In the genomic region with DNA sequence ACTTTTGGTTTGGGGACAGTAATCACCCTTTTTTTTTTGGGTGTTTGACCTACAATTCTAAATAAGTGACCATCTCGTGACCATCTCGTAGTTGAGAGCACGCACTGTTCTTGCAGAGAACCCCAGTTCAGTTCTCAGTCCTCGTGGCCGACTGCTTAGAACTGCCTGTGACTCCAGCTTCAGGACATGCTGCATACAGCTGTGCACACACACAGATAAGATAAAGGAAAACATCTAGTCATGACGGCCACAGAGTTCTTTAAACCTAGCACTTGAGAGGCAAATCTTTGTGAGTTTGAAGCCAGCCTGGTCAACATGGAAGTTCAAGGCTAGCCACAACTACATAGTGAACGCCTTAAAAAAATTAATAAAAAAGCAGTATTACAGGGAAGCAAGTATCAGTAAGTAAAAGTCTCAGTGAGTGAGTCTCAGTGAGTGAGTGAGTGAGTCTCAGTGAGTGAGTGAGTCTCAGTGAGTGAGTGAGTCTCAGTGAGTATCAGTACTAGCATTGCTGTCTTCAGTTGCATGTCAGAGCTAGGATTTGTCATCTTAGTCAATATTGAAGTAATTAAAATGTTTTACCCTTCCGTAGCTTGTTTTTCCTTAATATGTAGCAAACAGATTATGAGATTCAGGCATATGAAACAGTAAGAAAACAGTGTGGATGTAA, we compare ENCODE assay signal across 17 mouse cellular contexts.
A peak's percentile ranks its signal among the peaks of the same experiment; 100 is the strongest.
DNase-seq lines count a peak whose midpoint lies in the region; ATAC-seq lines count a peak whose summit lies in the region.
"Had no signal": no experiment of that assay in that cellular context is flagged by ENCODE, and none has a peak within 500 bp of the region (broad histone marks: within the 10 kb centered on the region; RNA-seq: fewer than 3 reads in every experiment).

No protein-coding gene starts in this region.

- WGBS in liver, embryonic 12.5 days (ENCODE audit: insufficient replicate concordance), result 40% methylated on average over 8 of the region's 8 CpGs
- 90% methylated on average over 8 of the region's 8 CpGs for WGBS in midbrain, embryonic 10.5 days

- no peak overlapping the region for H3K9ac ChIP-seq in liver, embryonic 12.5 days
- H3K9ac ChIP-seq: forebrain, embryonic 15.5 days; hindbrain, embryonic 12.5 days had no signal

- no peaks in the 10 kb centered on the region for H3K9me3 ChIP-seq in liver, embryonic 12.5 days (replicated peaks)
- H3K9me3 ChIP-seq in midbrain, embryonic 10.5 days (replicated peaks), result no peaks in the 10 kb centered on the region
- H3K9me3 ChIP-seq: forebrain, embryonic 15.5 days; hindbrain, embryonic 12.5 days had no signal

- ATAC-seq in liver, embryonic 12.5 days, result peak; percentile 91
- no peak for ATAC-seq in activated CD4-positive, CD25-positive, alpha-beta regulatory T cell, adult 4 months
- ATAC-seq: forebrain, embryonic 15.5 days; inflammation-experienced regulatory T-cells, adult 6 months had no signal

- no peaks in the 10 kb centered on the region for H3K36me3 ChIP-seq in liver, embryonic 12.5 days
- H3K36me3 ChIP-seq in midbrain, embryonic 10.5 days, result no peaks in the 10 kb centered on the region
- H3K36me3 ChIP-seq: forebrain, embryonic 15.5 days; hindbrain, embryonic 12.5 days had no signal

- H3K27me3 ChIP-seq in liver, embryonic 12.5 days (replicated peaks), result no peaks in the 10 kb centered on the region
- H3K27me3 ChIP-seq in midbrain, embryonic 10.5 days (ENCODE audit: low read depth, poor library complexity, severe bottlenecking), result no peaks in the 10 kb centered on the region
- H3K27me3 ChIP-seq: forebrain, embryonic 15.5 days; hindbrain, embryonic 12.5 days had no signal

- H3K4me2 ChIP-seq in liver, embryonic 12.5 days, result peak overlapping the region; percentile 32
- H3K4me2 ChIP-seq: forebrain, embryonic 15.5 days; hindbrain, embryonic 12.5 days had no signal

- peak; percentile 45 for DNase-seq in heart, adult 8-10 months (ENCODE audit: low spot score)
- no peak for DNase-seq in heart, postnatal 4 days
- DNase-seq in thymus, postnatal 0 days (ENCODE audit: low spot score), result peak; percentile 14
- no peak for DNase-seq in thymus, postnatal 25 days
- DNase-seq in midbrain, embryonic 10.5 days (ENCODE audit: low spot score), result no peak
- no peak for DNase-seq in left cerebral cortex, postnatal 4 days
- DNase-seq: cerebellum, adult 11 months; cerebellum, postnatal 25 days; kidney, adult 8-10 months; kidney, postnatal 25 days; midbrain, embryonic 14.5 days; thymus, adult 18-20 months had no signal

- H3K4me1 ChIP-seq in liver, embryonic 12.5 days, result peaks cover 46% of the 10 kb centered on the region
- peaks cover 25% of the 10 kb centered on the region for H3K4me1 ChIP-seq in midbrain, embryonic 10.5 days

- H3K4me3 ChIP-seq in liver, embryonic 12.5 days, result no peak overlapping the region
- no peak overlapping the region for H3K4me3 ChIP-seq in midbrain, embryonic 10.5 days
- H3K4me3 ChIP-seq: forebrain, embryonic 15.5 days; hindbrain, embryonic 12.5 days had no signal

- peak overlapping the region; percentile 55 for H3K27ac ChIP-seq in liver, embryonic 12.5 days
- H3K27ac ChIP-seq in midbrain, embryonic 10.5 days (replicated peaks), result no peak overlapping the region
- H3K27ac ChIP-seq: forebrain, embryonic 15.5 days; hindbrain, embryonic 12.5 days had no signal

- intact Hi-C loops in left cerebral cortex, postnatal 4 days (cut with DNase I), result no loop called here

Comparison
In these comparisons a context has a peak if more than half of its experiments do, and no peak if none do; other contexts are left out.
1. DNase-seq: peak in heart, adult 8-10 months (single experiment) and thymus, postnatal 0 days (single experiment); none in heart, postnatal 4 days (single experiment), thymus, postnatal 25 days (single experiment), midbrain, embryonic 10.5 days (single experiment) and left cerebral cortex, postnatal 4 days (single experiment).